Mouse (Mus musculus) embryonic facial prominence, embryonic 11.5 days (tissue): ENCODE results near the gene Olfr714. TPM values are rescaled to one million over a fixed set of nuclear protein-coding genes. Genes with fewer than 3 reads are reported as not detected.
"Not testable (repeated sequence)": the region's sequence is repeated elsewhere in the genome, so short reads cannot be mapped to it uniquely, and the experiment has no call there.

Source experiments
- ATAC-seq: fragments of 200-750 bp; cut with Nextera tagmentation; replicated peaks from 2 replicates; pipeline ENCODE4 v1.8.0; 2017; ENCODE audit warnings: low read depth; ENCODE audit not compliant: insufficient number of reproducible peaks, low FRiP score, low TSS enrichment
- DNase-seq: peaks from one replicate; pipeline ENCODE4 v3.0.0-alpha.2; 2015; ENCODE audit warnings: low spot score
- H3K27ac ChIP-seq: fragments of 300-500 bp; sonication (generic); replicated peaks from 2 replicates; pipeline ENCODE4 v1.5.1; 2014; ENCODE audit warnings: mild to moderate bottlenecking, low read depth, low read length, control low read depth
- H3K27me3 ChIP-seq: fragments of 300-500 bp; sonication (generic); 2 replicates; pipeline ENCODE4 v1.6.1; 2014; ENCODE audit warnings: mild to moderate bottlenecking, low read length, moderate library complexity, mixed read lengths; ENCODE audit not compliant: control insufficient read depth, insufficient read depth
- H3K36me3 ChIP-seq: fragments of 300-500 bp; sonication (generic); replicated peaks from 2 replicates; pipeline ENCODE4 v1.6.1; 2014; ENCODE audit warnings: low read depth, mild to moderate bottlenecking, low read length, moderate library complexity, mixed read lengths; ENCODE audit not compliant: control insufficient read depth, insufficient read depth
- H3K4me1 ChIP-seq: fragments of 300-500 bp; sonication (generic); 2 replicates; pipeline ENCODE4 v1.6.1; 2014; ENCODE audit warnings: low read length, mixed read lengths; ENCODE audit not compliant: control insufficient read depth, insufficient read depth
- H3K4me2 ChIP-seq: fragments of 300-500 bp; sonication (generic); 2 replicates; pipeline ENCODE4 v1.6.1; 2014; ENCODE audit warnings: low read depth, mild to moderate bottlenecking, control low read depth, low read length, moderate library complexity
- H3K4me3 ChIP-seq: fragments of 300-500 bp; sonication (generic); 2 replicates; pipeline ENCODE4 v1.5.1; 2014; ENCODE audit warnings: low read depth, low read length, control low read depth
- H3K9ac ChIP-seq: fragments of 300-500 bp; sonication (generic); replicated peaks from 2 replicates; pipeline ENCODE4 v1.6.1; 2014; ENCODE audit warnings: mild to moderate bottlenecking, control low read depth, low read length
- H3K9me3 ChIP-seq: fragments of 300-500 bp; sonication (generic); replicated peaks from 2 replicates; pipeline ENCODE4 v1.6.1; 2016; ENCODE audit warnings: mild to moderate bottlenecking, low read length, inconsistent platforms, mixed read lengths; ENCODE audit not compliant: control insufficient read depth
- WGBS: fragments of 180-500 bp; shearing (Covaris S2); extraction: QIAGEN DNeasy Blood & Tissue Kit; methylation state at CpG from one replicate; pipeline ENCODE4 v1.1.7; 2014; 5-methylcytosine and 5-hydroxymethylcytosine counted together
- polyA plus RNA-seq: library from polyadenylated mRNA; unstranded; fragments of >200 nt; fragmentation: Nextera tagmentation; extraction: Ambion mirVana; gene quantifications from 2 replicates; pipeline ENCODE4 v1.2.1, GENCODE M21; 2014

The Olfr714 gene
- polyA plus RNA-seq, 1 experiment from 2014 or later, result not detected

DNA sequence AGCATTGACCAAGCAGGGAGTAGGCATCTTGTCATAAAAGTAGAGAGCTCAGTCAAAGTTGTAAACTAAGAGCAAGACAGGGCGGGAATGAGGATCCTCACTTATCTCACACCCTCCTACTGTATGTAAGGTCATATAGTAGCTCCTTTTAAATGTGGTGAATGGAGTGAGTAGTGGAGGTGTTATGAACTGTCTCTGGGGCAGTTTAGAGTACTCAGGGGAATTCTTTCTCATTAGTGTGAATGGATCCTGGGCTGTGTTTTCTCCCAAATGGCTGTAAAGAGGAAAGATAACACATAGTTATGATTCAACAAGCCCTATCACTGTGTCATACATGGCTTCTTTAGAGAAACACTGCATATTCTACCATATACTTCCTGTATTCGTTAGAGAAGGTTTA, 39.5 kb downstream of the Olfr714 start, which contains the start of gene Olfr715b:
Gene Olfr715b, minus strand, starts transcription at position 101 of the 400 bp plus-strand sequence.
- not testable (repeated sequence) for H3K36me3 ChIP-seq, DNase-seq, ATAC-seq, H3K4me3 ChIP-seq, H3K27ac ChIP-seq, H3K27me3 ChIP-seq, H3K4me1 ChIP-seq, H3K9me3 ChIP-seq, H3K4me2 ChIP-seq, H3K9ac ChIP-seq
- WGBS, result 82% methylated on average over 1 of the region's 2 CpGs

Other genes starting within 250 kb of the Olfr714 start
- not detected in 2 replicates for gene Olfr702, start 237.1 kb upstream of the Olfr714 start, polyA plus RNA-seq
- gene Olfr703, start 227.6 kb upstream of the Olfr714 start, polyA plus RNA-seq, result not detected in 2 replicates
- not detected in 2 replicates for gene Olfr704, start 207.8 kb upstream of the Olfr714 start, polyA plus RNA-seq
- not detected in 2 replicates for gene Olfr705, start 194.1 kb upstream of the Olfr714 start, polyA plus RNA-seq
- gene Olfr706, start 182.8 kb upstream of the Olfr714 start, polyA plus RNA-seq, result not detected in 2 replicates
- not detected in 2 replicates for gene Olfr707, start 169.7 kb upstream of the Olfr714 start, polyA plus RNA-seq
- gene Olfr1532-ps1, start 163.0 kb upstream of the Olfr714 start, polyA plus RNA-seq, result not detected in 2 replicates
- not detected in 2 replicates for gene Olfr709-ps1, start 138.8 kb upstream of the Olfr714 start, polyA plus RNA-seq
- not detected in 2 replicates for gene Olfr710, start 122.7 kb upstream of the Olfr714 start, polyA plus RNA-seq
- not detected in 2 replicates for gene Olfr6, start 107.0 kb upstream of the Olfr714 start, polyA plus RNA-seq
- not detected in 2 replicates for gene Olfr711, start 95.5 kb upstream of the Olfr714 start, polyA plus RNA-seq
- gene Olfr2, start 64.9 kb upstream of the Olfr714 start, polyA plus RNA-seq, result not detected in 2 replicates
- not detected in 2 replicates for gene Olfr713, start 39.8 kb upstream of the Olfr714 start, polyA plus RNA-seq
- not detected in 2 replicates for gene Olfr17, start 22.2 kb downstream of the Olfr714 start, polyA plus RNA-seq
- not detected in 2 replicates for gene Olfr715b, start 39.4 kb downstream of the Olfr714 start, polyA plus RNA-seq
- not detected in 2 replicates for gene Olfr715, start 60.1 kb downstream of the Olfr714 start, polyA plus RNA-seq
- not detected in 2 replicates for gene Olfr716, start 67.3 kb downstream of the Olfr714 start, polyA plus RNA-seq
- gene Nlrp14, start 96.0 kb downstream of the Olfr714 start, polyA plus RNA-seq, result not detected in 2 replicates
- not detected in 2 replicates for gene Rbmxl2, start 138.5 kb downstream of the Olfr714 start, polyA plus RNA-seq